Mouse (Mus musculus): ENCODE measurements around the gene Pkib.

Gene Pkib

DNA sequence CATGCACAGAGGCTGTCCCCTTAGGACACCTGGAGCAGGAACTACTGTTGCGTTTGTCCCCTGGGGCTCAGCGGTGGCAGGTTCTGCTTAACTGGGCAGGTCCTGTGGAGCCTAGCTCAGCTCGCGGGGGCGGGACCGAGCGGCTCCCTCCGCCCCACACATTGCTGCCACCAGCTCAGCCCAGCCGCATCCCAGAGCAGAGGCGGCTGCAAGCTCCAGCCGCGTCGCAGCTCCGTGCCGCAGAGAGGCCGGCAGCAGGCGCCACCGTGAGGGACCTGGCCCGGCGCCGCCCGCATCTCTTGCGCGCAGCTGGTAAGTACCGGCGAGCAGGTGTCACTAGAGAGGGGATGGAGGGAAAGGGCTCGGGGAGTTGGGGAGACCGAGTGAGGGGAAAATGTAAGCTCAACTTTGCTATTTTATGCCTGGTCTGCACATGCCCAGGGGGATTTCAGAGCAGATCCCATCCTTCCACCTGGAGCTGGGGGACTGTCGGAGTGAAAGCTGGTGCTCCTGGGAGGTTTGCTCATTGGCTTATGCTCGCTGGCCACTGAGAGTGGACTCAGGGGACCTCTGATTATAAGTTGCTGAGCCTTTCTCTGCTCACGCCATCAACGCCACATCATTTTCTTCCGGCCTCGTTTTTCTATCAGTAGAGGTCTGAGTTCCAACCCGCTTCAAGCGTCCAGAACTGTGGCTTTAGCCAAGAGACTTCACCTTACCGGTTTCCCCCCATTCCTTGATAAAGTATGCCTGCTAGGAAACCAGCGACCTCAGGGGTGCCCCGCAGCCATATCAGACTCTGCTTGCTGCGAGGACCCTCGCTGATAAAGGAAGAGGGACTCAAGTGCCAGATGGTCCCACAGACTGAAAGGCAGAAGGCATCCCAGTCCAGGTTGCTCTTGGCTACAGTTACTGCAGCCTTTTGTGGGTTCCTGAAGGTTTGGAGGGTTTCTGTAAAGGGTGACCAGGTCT, at the start of gene Pkib:
TSS of gene Pkib (plus strand) at position 86 of the 972 bp plus-strand sequence.
- DNase-seq (ENCODE audit: low spot score in 2 of 2) = peak; percentile 47 to 66

- peak in 1 of 2 experiments; percentile 22 for DNase-seq (ENCODE audit: low spot score in 2 of 2)
Measured at GRCm38 (mm10) chr10:57583927-57584326, 47.9 kb upstream of the Pkib start.

DNA sequence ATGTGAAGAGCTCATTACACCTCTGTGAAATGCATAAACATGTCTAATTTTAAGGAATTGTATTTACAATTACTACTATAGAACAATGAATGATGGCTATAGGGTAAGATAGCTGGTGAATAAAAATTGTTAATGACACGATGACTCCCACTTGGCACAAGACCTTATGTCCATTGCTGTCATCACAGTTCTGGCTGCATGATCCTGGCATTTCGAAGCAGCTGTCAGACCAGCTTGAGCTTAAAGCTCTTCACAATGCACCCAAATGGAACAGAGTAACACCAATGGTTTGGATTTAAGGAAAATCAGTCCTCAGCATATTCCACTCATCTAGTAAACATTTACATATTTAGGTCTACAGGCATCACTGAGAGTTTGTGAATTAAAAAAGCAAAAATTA, 37.5 kb upstream of the Pkib start:
- DNase-seq (ENCODE audit: low spot score in 2 of 2) = no peak

DNA sequence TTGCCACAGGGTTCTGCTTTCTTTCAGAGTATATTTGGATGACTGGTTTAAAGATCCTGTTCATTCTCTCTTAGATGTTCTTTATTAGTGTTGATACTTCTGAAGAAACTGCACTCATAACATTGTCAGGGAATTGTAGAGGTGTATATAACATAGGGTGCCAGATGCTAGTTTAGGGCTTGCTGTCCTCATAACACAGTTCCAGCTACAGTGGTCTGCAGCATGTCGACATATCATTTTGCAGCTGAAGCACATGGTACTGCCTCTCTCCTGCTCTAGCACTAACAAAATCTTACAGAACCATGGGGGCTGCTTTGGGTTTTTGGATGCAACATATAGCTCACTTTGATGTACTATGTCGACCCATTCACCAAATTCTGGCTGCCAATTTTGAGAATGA, 34.6 kb upstream of the Pkib start:
- DNase-seq (ENCODE audit: low spot score in 2 of 2) = no peak

GRCm38 (mm10) chr10:57602951-57603350, 28.8 kb upstream of the Pkib start:
- no peak for DNase-seq (ENCODE audit: low spot score in 2 of 2)

GRCm38 (mm10) chr10:57623311-57623710, 8.5 kb upstream of the Pkib start:
- DNase-seq (ENCODE audit: low spot score in 2 of 2) = no peak

GRCm38 (mm10) chr10:57627773-57628172, 4.0 kb upstream of the Pkib start:
- DNase-seq (ENCODE audit: low spot score in 2 of 2) = no peak

- no peak for DNase-seq (ENCODE audit: low spot score in 2 of 2)
Measured at GRCm38 (mm10) chr10:57630557-57630956, 1.2 kb upstream of the Pkib start.

DNA sequence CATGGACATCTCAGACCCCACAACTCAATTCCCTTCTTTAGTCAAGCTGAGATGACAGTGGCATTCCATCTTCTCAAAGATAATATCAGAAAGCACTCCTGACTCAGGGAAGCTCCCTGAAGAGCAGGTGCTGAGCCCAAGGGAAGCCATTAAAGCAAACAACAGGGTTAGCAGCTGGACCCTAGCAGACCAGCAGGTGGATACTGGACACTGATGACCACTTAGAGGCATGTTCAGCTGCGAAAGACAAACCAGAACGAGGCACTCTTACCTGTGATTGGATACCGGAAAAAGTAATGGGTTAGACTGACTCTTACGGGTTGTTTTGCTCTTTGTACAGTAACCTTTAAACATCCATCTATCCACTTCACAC, 1.1 kb downstream of the Pkib start:
- no peak for DNase-seq (ENCODE audit: low spot score in 2 of 2)

DNA sequence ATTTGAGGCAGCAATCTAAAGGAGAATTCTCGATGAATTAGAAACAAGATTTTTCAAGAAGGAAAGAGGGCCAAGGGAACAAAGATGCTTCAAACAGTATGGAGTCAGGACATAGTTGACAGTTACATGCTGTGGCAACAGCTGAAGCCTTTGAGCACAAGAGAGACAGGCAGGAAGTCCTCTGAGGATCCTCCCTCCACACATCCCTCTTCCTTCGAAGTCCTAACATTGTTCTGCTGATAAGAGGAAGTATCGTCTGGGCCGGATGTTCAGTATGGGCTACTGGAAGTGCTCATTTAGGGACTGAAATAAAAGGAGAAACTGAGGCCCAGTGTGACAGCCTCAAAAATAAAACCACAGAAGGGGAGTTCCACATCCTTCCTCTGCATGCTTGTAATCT, 5.2 kb downstream of the Pkib start:
- DNase-seq (ENCODE audit: low spot score in 2 of 2) = no peak

GRCm38 (mm10) chr10:57638250-57638649, 6.5 kb downstream of the Pkib start:
- DNase-seq (ENCODE audit: low spot score in 2 of 2) = no peak

DNA sequence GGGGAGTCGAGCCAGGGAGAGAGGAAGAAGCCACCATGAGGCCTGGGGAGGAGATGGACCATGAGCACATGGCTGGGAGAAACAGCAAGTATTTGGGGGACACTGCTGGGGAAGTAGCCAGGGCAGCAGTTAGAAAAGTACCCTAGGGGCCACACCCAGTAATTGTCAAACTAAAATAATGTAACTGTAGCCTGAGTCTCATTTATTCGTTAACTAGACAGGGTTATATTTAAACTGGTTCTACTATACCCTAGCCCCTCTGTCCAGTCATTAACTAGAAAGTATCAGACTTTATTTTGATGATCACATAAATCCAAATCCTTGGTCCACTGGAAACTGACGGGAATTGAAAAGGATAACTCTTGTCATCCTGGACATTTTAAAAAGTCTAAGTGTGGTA, 7.8 kb downstream of the Pkib start:
- DNase-seq (ENCODE audit: low spot score in 2 of 2) = no peak

- no peak for DNase-seq (ENCODE audit: low spot score in 2 of 2)
Measured at GRCm38 (mm10) chr10:57653297-57653696, 21.5 kb downstream of the Pkib start.

GRCm38 (mm10) chr10:57660505-57660904, 28.7 kb downstream of the Pkib start:
- no peak for DNase-seq (ENCODE audit: low spot score in 2 of 2)

- no peak for DNase-seq (ENCODE audit: low spot score in 2 of 2)
Measured at GRCm38 (mm10) chr10:57663758-57664157, 32.0 kb downstream of the Pkib start.

DNA sequence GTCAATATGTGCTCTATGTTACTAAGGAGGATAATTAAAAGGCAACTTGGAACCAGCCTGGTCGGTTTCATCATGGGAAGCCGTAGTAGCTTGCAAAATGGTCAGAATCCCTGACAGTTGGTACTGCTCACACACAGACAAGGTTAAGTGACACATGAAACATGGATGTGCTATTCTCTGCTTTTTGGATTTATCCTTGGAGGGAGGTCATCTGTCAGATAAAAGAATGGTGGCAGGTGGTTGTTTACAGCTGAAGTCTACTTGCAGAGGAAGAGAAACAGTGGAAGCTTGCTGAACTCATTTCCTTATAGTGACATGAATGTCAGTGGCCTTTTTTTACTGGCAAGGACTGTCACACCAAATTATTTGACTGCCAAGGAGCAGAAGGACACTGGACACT, 32.5 kb downstream of the Pkib start:
- DNase-seq (ENCODE audit: low spot score in 2 of 2) = no peak

DNA sequence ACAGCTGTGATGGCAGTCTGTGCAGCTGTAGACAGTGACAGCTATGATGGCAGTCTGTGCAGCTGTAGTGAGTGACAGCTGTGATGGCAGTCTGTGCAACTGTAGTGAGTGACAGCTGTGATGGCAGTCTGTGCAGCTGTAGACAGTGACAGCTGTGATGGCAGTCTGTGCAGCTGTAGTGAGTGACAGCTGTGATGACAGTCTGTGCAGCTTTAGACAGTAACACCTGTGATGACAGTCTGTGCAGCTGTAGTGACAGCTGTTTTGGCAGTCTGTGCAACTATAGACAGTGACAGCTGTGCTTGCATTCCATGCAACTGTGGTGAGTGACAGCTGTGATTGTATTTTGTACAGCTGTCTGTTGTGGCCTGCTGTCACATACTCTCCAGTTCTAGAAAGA, 44.0 kb downstream of the Pkib start:
- no peak for DNase-seq (ENCODE audit: low spot score in 2 of 2)

- no peak for DNase-seq (ENCODE audit: low spot score in 2 of 2)
Measured at GRCm38 (mm10) chr10:57687999-57688398, 56.2 kb downstream of the Pkib start.

- no peak for DNase-seq (ENCODE audit: low spot score in 2 of 2)
Measured at GRCm38 (mm10) chr10:57690161-57690560, 58.4 kb downstream of the Pkib start.

- DNase-seq (ENCODE audit: low spot score in 2 of 2) = no peak
Measured at GRCm38 (mm10) chr10:57702246-57702645, 70.5 kb downstream of the Pkib start.

- DNase-seq (ENCODE audit: low spot score in 2 of 2) = no peak
Measured at GRCm38 (mm10) chr10:57721035-57721434, 89.3 kb downstream of the Pkib start.

- DNase-seq (ENCODE audit: low spot score in 2 of 2) = no peak
Measured at GRCm38 (mm10) chr10:57722363-57722762, 90.6 kb downstream of the Pkib start.

DNA sequence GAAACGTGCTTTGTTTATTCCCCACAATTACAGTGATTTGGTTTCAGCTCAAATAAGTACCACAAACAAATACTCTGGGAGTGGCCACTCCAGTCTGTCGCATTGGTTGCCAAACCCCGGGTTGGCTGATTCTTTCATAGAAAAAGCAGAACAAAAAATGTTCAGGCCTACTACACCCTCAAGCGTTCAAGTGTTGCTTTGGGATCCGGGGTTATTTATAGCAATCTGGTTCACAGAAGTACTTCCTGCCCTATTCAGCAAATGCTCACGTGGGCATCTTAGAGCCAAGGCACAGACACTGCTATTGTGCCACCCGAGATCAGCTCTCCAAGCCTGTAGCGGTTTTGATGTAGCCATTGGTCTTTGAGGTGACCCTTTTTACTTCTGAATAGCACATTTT, 95.9 kb downstream of the Pkib start:
- peak in 1 of 2 experiments; percentile 19 for DNase-seq (ENCODE audit: low spot score in 2 of 2)

- DNase-seq (ENCODE audit: low spot score in 2 of 2) = no peak
Measured at GRCm38 (mm10) chr10:57731672-57732071, 99.9 kb downstream of the Pkib start.
